Mouse (Mus musculus) cerebellum, postnatal 14 days (tissue): ENCODE data around the gene Pam16.
A peak's percentile ranks its signal among the peaks of the same experiment; 100 is the strongest.

Experiments
- DNase-seq, 2 experiments: peaks; one replicate each; pipeline ENCODE4 v3.0.0; 2021; ENCODE audit warnings: mixed read lengths in 2 of 2

Gene Pam16

GRCm38 (mm10) chr16:4624481-4625110, at the start of gene Pam16:
TSS of gene Pam16 (minus strand) at chr16:4624988.
- DNase-seq: peak; percentile 93 to 94

DNA sequence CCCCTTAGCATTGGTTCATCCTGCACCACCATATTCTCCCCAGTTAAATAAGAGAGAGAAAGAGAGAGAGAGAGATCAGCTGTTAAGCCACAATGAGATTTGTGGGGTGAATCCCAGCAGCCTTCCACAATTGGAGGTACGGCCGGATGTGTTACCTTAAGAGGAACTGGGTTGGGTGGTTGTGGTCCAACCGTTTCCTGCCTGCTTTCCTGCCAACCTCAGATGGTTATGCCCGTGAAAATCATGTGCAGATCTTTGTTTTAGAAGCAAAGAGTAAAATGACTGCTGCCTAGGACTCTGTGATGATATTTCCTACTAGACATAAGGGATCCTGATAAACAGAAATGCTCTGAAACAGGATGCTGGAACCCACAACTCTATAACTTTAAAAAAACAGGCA, 49.3 kb upstream of the Pam16 start:
- DNase-seq: no peak

DNA sequence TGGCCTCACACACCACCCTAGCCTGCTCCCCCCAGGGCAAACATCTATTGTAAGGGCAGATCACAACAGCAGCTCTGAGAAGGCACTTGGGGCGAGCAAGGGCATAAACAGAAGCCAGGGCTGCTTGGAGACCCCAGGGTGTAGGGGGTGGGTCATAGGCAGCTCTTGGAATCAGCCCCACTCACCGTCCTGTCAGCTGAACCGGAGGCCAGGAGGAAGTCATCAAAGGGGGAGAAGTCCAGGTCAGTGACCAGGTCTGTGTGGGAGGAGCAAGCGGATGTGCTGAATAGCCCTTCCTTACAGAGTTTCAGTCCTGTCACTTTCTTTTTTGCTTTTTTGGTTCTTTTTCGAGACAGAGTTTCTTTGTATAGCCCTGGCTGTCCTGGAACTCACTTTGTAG, 45.5 kb upstream of the Pam16 start:
- no peak for DNase-seq

DNA sequence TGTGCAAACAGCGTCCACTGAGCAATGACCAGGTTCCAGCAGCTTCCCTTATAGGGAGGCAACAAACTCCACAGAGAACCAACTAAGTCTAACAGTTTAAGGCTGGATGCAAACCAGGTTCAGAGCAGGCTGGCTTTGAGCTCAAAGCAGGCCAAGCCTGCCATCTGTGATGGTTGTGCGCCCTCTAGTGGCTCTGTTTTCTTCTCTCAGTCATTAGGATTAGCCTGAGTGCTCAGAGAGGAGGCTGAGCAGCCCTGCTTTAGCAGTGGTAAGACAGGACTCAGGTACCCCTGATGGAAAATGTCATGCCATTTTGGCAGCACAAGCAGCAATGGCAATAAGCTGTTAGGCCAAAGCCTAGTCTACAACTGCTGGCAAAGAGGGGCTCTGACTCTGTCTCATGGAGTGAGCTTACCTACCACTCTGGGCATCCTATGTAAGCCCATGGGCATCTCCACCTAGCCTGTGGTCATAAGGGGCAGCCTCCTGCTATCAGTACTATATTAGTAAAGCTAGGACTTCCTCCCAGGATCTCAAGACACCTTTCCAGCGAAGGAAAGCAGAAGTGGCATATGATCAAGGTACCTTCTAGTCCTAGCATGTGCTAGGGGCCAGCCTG, 42.5 kb upstream of the Pam16 start:
- peak; percentile 96 to 98 for DNase-seq

DNA sequence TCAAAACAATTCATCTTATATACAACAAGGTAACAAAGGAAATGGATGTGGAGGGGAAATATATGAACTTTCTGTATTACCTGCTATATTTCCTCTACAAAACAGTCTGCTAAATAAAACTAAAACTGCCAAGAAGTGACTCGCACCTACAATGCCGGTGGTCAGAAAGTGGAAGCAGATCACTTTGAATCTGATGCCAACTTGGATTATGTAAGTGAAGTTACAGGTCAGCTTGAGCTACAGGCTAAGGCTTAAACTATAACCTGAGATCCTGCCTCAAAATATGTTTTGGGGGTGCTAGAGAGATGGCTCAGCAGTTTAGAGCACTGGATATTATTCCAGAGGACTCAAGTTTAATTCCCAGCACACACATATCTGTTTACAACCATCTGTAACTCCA, 40.9 kb upstream of the Pam16 start:
- DNase-seq: no peak

DNA sequence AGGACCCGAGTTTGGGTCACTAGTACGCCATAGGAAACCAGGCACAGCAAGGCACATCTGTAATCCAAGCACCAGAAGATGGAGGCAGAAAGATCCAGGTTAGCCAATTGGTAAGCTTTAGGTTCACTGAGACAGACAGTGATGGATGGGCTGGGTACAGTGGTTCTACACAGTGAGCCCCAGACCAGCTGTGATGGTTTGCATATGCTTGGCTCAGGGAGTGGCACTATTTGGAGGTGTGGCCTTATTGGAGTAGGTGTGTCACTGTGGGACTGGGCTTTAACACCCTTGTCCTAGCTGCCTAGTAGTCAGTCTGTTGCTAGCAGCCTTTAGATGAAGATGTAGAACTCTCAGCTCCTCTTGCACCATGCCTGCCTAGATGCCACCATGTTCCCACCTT, 39.0 kb upstream of the Pam16 start:
- no peak for DNase-seq

DNA sequence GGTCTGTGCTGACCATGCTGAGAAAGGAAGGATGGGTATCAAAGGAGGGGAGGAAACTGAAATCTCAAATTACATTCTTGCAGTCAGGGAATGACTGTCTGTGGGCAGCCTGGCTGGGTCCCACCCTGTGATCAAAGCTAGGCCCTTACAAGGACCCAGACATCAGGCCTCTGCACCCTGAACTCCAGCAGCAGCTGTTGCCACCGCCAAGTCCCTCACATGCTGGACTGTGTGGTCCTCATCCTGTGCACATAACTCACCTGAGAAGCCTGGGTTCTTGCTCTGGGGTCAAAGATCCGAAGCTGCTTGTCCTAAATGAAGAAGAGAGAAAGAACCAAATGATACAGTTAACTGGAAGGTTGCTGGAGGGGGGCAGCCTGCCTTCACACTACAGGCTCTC, 36.8 kb upstream of the Pam16 start:
- no peak for DNase-seq

DNA sequence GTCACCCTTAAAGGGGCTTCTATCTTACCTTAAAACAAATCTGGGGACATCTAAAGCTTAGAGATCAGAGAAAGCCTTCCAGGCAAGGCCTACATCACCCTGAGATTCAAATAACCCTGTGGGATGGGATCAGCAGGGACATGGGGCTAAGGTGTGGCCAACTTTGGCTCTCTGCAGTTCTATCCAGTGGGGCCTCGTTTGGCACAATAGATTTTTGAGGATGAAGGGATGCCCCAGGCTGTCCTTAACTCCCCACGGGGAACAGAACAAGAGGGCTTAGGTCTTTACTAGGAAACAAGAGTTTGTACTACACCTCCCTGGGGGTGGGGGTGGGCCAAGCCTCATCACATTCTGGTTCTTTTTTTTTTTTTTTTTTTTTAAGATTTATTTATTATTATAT, 34.5 kb upstream of the Pam16 start:
- no peak for DNase-seq

- no peak for DNase-seq
Measured at GRCm38 (mm10) chr16:4658781-4659245, 34.0 kb upstream of the Pam16 start.

GRCm38 (mm10) chr16:4656571-4657081, 31.8 kb upstream of the Pam16 start:
- no peak for DNase-seq

DNA sequence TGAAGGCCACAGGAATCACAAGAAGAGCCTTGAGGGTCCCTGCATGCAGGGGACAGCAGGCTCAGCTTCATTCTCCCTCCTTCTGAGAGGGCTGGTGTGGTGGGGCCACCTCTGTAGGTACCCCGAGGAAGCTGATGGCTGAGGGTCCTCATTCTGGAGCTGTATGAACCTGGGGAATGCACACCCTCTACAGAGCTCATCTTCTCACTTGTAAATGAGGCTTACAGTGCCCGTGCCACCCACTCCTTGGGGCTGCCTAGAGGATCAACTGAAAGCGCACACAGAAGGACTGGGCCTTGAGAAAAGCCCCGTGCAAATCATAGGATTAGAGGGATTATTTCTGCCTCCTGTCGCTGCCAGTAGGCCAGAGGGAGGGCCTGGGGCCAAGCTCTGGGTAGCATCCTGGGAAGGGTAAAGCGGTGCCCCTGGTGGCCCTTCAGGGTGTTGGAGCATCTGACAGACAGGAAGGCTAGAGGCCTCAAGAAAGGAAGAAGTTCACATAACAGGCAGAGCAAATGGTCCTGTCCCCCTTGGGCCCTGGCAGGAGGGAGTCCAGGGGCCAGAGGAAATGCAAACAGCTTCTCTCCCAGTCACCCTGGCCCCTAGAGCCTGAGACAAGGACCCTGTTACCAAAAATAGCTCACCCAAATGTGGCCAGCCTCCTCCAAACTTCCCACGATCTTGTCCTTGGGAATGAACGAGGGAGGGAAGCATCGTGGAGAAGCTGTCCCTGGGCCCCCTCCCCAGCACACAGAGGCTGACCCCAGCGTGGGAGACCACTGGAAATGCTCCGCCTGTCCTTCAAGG, 31.2 kb upstream of the Pam16 start:
- peak; percentile 23 to 57 for DNase-seq

- no peak for DNase-seq
Measured at GRCm38 (mm10) chr16:4655251-4655734, 30.5 kb upstream of the Pam16 start.

DNA sequence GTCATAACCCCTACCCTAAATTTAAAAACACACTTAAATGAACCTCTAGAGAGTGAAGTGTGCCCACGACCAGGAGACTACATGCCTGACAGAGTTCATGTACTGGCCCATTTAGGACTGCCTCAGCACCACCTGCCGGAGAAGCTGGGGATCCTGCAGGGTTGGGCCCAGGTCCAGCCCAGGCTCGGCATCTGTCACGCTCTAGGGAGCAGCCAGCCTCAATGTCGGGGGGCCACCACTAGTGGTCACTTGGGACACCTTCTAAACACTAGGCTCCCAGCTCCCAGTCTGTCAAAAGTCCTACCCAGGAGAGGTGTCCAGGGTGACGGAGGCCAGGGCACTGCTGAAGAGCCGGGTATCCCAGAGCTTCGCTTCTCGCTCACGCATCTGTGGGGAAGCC, 29.9 kb upstream of the Pam16 start:
- peak in 1 of 2 experiments; percentile 56 for DNase-seq

DNA sequence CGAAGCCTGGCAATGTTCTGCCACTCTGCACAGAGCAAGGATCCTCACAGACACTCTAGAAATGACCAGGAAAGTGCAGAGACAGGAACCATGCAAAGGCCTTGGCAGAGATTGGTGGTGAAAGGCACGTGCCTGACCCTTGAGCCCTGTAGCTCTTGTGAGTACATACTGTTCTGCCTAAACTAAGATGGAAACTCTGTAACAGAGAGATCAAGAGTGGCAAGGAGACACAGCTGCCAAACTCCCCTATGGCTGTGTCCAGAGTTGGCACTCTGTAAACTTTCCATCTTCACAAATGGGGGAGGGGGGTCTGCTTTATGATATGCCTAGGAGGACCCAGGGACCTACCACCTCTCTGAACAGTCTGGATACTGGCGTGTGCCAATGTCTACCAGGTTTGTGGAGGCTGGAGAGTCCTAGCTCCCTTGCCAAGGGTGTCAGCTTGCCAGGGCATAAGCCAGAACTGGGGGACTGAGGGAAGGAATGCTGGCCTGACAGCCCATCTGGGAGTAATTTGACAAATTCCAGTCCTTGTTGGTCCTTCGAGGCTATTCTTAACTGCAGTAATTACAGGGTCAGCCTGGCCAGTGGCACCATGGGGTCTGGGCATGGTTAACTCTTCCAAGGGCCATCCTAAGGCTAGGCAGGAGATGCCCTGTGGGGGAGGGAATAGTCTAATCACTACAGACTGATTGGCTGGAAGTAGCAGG, 28.1 kb upstream of the Pam16 start:
- peak; percentile 85 to 88 for DNase-seq

GRCm38 (mm10) chr16:4651624-4652023, 26.8 kb upstream of the Pam16 start:
- no peak for DNase-seq

DNA sequence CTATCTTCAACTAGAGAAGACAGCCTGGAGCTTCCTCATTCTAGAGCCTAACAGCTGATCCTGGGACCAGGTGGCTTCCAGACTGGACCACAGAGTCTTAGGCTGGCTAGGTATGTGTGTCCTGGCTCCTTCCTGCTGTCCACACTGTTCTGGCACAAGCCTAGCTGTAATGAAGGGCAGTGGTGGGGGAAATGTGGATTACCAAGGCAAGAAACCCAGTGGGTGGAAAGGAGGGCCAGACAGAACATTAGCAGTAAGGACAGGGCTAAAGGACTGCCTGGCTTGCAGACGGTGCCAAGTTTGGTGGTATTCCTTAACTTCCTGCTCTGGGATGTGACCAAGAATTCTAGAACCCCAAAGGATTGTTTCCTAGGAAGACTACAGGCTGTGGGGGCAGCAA, 26.3 kb upstream of the Pam16 start:
- no peak for DNase-seq

GRCm38 (mm10) chr16:4650161-4650560, 25.4 kb upstream of the Pam16 start:
- no peak for DNase-seq

DNA sequence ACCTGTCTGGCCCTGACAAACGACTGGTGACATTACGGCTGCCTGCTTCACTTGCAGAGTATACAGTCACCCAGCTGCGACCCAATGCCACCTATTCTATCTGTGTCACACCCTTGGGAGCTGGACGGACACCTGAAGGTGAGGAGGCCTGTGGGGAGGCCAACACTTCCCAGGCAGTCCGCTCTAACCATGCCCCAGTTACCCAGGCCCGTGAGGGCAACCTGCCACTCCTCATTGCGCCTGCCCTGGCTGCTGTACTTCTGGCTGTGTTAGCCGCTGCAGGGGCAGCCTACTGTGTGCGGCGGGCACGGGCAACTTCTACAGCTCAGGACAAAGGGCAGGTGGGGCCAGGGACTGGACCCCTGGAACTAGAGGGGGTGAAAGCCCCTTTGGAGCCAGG, 24.9 kb upstream of the Pam16 start:
- no peak for DNase-seq

GRCm38 (mm10) chr16:4649211-4649610, 24.4 kb upstream of the Pam16 start:
- no peak for DNase-seq

GRCm38 (mm10) chr16:4648416-4649023, 23.7 kb upstream of the Pam16 start:
- DNase-seq: peak; percentile 52 to 54

GRCm38 (mm10) chr16:4647651-4648141, 22.9 kb upstream of the Pam16 start:
- no peak for DNase-seq

- DNase-seq: no peak
Measured at GRCm38 (mm10) chr16:4646831-4647230, 22.0 kb upstream of the Pam16 start.
